Mouse (Mus musculus): ENCODE data around the gene March6. TPM values are rescaled to one million over a fixed set of nuclear protein-coding genes. Genes with fewer than 3 reads are reported as not detected.

March6 gene
- polyA plus RNA-seq, 1 experiment from 2014 or later: 12.9 TPM

GRCm38 (mm10) chr15:31502313-31502712 is 28.5 kb downstream of the March6 start:
- Histone ChIP-seq H3K4me1 (replicated peaks; ENCODE audit: control insufficient read depth, insufficient read depth) (no peaks in the 10 kb centered on the region), H3K4me3 (ENCODE audit: low read depth, low read length) (no peak overlapping the region), H3K9me3 (ENCODE audit: control insufficient read depth, low read length) (no peaks in the 10 kb centered on the region), H3K27me3 (ENCODE audit: control insufficient read depth, insufficient read depth, low read length) (no peaks in the 10 kb centered on the region), H3K9ac (ENCODE audit: low read length) (no peak overlapping the region), H3K4me2 (replicated peaks; ENCODE audit: low read depth) (no peak overlapping the region), H3K36me3 (ENCODE audit: control insufficient read depth, insufficient read depth, low read length) (peaks cover 8% of the 10 kb centered on the region; the same call in 1 of the 2 replicates), H3K27ac (replicated peaks) (no peak overlapping the region)
- DNase-seq (ENCODE audit: low spot score) (no peak), ATAC-seq (ENCODE audit: low FRiP score, low TSS enrichment) (no peak)
- 88% methylated on average over 1 of the region's 1 CpGs for WGBS
- no peak for TF ChIP-seq CTCF (IDR thresholded peaks at IDR 0.05; ENCODE audit: low read depth)
- no peak for TF ChIP-seq EP300 (optimal IDR thresholded peaks at IDR 0.05)

DNA sequence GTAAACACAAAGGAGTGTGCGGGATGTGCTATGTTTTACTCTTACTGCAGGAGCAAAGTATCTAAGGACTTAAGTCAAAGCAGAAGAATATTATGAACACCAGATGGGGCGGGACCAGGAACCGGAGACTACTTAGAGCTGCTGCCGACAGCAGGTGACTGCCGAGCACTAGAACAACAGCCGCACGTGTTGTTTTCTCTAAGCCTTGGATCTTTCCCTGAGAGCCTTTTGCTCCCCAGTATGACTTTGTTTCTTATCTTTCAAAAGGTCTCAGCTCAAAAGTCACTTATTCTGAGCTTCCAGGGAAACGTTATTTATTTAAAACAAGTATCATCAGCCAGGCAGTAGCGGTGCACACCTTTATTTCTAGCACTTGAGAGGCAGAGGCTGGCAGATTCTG is 36.0 kb downstream of the March6 start:
- H3K27ac ChIP-seq (replicated peaks): no peak overlapping the region
- H3K4me2 ChIP-seq (replicated peaks; ENCODE audit: low read depth): no peak overlapping the region
- no peak overlapping the region for H3K4me3 ChIP-seq (ENCODE audit: low read depth, low read length)
- no peaks in the 10 kb centered on the region for H3K4me1 ChIP-seq (replicated peaks; ENCODE audit: control insufficient read depth, insufficient read depth)
- DNase-seq (ENCODE audit: low spot score) (no peak), ATAC-seq (ENCODE audit: low FRiP score, low TSS enrichment) (no peak)
- TF ChIP-seq EP300 (optimal IDR thresholded peaks at IDR 0.05) (no peak), CTCF (IDR thresholded peaks at IDR 0.05; ENCODE audit: low read depth) (no peak)
- no peaks in the 10 kb centered on the region for H3K27me3 ChIP-seq (ENCODE audit: control insufficient read depth, insufficient read depth, low read length)
- H3K9me3 ChIP-seq (ENCODE audit: control insufficient read depth, low read length): no peaks in the 10 kb centered on the region
- 88% methylated on average over 9 of the region's 9 CpGs for WGBS
- H3K36me3 ChIP-seq (ENCODE audit: control insufficient read depth, insufficient read depth, low read length): peaks cover 14% of the 10 kb centered on the region
- H3K9ac ChIP-seq (ENCODE audit: low read length): no peak overlapping the region

GRCm38 (mm10) chr15:31494310-31494709 is 36.5 kb downstream of the March6 start:
- Histone ChIP-seq H3K9me3 (ENCODE audit: control insufficient read depth, low read length) (no peaks in the 10 kb centered on the region), H3K27me3 (ENCODE audit: control insufficient read depth, insufficient read depth, low read length) (no peaks in the 10 kb centered on the region), H3K4me3 (ENCODE audit: low read depth, low read length) (no peak overlapping the region), H3K4me1 (replicated peaks; ENCODE audit: control insufficient read depth, insufficient read depth) (no peaks in the 10 kb centered on the region), H3K36me3 (ENCODE audit: control insufficient read depth, insufficient read depth, low read length) (peaks cover 17% of the 10 kb centered on the region), H3K4me2 (replicated peaks; ENCODE audit: low read depth) (no peak overlapping the region), H3K27ac (replicated peaks) (no peak overlapping the region), H3K9ac (ENCODE audit: low read length) (no peak overlapping the region)
- 68% methylated on average over 3 of the region's 3 CpGs for WGBS
- DNase-seq (ENCODE audit: low spot score) (no peak), ATAC-seq (ENCODE audit: low FRiP score, low TSS enrichment) (no peak)
- TF ChIP-seq EP300 (optimal IDR thresholded peaks at IDR 0.05) (no peak), CTCF (IDR thresholded peaks at IDR 0.05; ENCODE audit: low read depth) (peak; percentile 15; the same call in 1 of the 2 replicates)

GRCm38 (mm10) chr15:31487407-31487806 is 43.4 kb downstream of the March6 start:
- 75% methylated on average over 2 of the region's 2 CpGs for WGBS
- H3K27ac ChIP-seq (replicated peaks): no peak overlapping the region
- DNase-seq (ENCODE audit: low spot score) (no peak), ATAC-seq (ENCODE audit: low FRiP score, low TSS enrichment) (no peak)
- H3K4me2 ChIP-seq (replicated peaks; ENCODE audit: low read depth): no peak overlapping the region
- H3K4me3 ChIP-seq (ENCODE audit: low read depth, low read length): no peak overlapping the region
- peaks cover 6% of the 10 kb centered on the region; the same call in 1 of the 2 replicates for H3K36me3 ChIP-seq (ENCODE audit: control insufficient read depth, insufficient read depth, low read length)
- H3K4me1 ChIP-seq (replicated peaks; ENCODE audit: control insufficient read depth, insufficient read depth): no peaks in the 10 kb centered on the region
- H3K9me3 ChIP-seq (ENCODE audit: control insufficient read depth, low read length): no peaks in the 10 kb centered on the region
- TF ChIP-seq CTCF (IDR thresholded peaks at IDR 0.05; ENCODE audit: low read depth) (no peak), EP300 (optimal IDR thresholded peaks at IDR 0.05) (no peak)
- no peaks in the 10 kb centered on the region for H3K27me3 ChIP-seq (ENCODE audit: control insufficient read depth, insufficient read depth, low read length)
- H3K9ac ChIP-seq (ENCODE audit: low read length): no peak overlapping the region

DNA sequence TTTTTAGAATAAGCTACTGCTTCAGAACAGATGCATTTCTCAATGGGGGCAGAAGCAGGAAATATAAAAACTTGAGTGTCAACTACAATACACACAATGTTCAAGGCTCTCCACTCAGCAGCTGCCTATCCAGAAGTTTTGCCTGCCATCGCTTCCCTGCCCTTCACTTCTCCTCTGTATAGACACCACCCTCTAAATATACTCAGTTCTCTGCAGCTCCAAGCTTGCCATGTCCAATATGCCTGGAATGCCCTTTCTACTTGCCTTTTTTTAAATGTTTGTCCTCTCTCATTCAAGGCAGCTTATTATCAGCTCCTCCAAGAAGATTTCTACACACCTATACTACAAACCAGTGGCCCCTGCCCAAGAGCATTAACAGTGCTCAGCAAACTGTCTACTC is 54.2 kb downstream of the March6 start:
- 92% methylated on average over 1 of the region's 1 CpGs for WGBS
- Histone ChIP-seq H3K27ac (replicated peaks) (no peak overlapping the region), H3K4me2 (replicated peaks; ENCODE audit: low read depth) (no peak overlapping the region), H3K4me1 (replicated peaks; ENCODE audit: control insufficient read depth, insufficient read depth) (no peaks in the 10 kb centered on the region), H3K4me3 (ENCODE audit: low read depth, low read length) (no peak overlapping the region), H3K9ac (ENCODE audit: low read length) (no peak overlapping the region), H3K9me3 (ENCODE audit: control insufficient read depth, low read length) (no peaks in the 10 kb centered on the region), H3K36me3 (ENCODE audit: control insufficient read depth, insufficient read depth, low read length) (peaks cover 17% of the 10 kb centered on the region), H3K27me3 (ENCODE audit: control insufficient read depth, insufficient read depth, low read length) (no peaks in the 10 kb centered on the region)
- DNase-seq (ENCODE audit: low spot score) (no peak), ATAC-seq (ENCODE audit: low FRiP score, low TSS enrichment) (no peak)
- no peak for TF ChIP-seq EP300 (optimal IDR thresholded peaks at IDR 0.05)
- TF ChIP-seq CTCF (IDR thresholded peaks at IDR 0.05; ENCODE audit: low read depth): no peak

GRCm38 (mm10) chr15:31472645-31473574 is 57.9 kb downstream of the March6 start:
- H3K9me3 ChIP-seq (ENCODE audit: control insufficient read depth, low read length): no peaks in the 10 kb centered on the region
- no peak for ATAC-seq (ENCODE audit: low FRiP score, low TSS enrichment)
- peaks cover 6% of the 10 kb centered on the region; the same call in 1 of the 2 replicates for H3K36me3 ChIP-seq (ENCODE audit: control insufficient read depth, insufficient read depth, low read length)
- WGBS: 40% methylated on average over 4 of the region's 4 CpGs
- TF ChIP-seq EP300 (optimal IDR thresholded peaks at IDR 0.05) (no peak), CTCF (IDR thresholded peaks at IDR 0.05; ENCODE audit: low read depth) (no peak)
- no peak overlapping the region for H3K4me2 ChIP-seq (replicated peaks; ENCODE audit: low read depth)
- H3K27me3 ChIP-seq (ENCODE audit: control insufficient read depth, insufficient read depth, low read length): no peaks in the 10 kb centered on the region
- H3K9ac ChIP-seq (ENCODE audit: low read length): no peak overlapping the region
- H3K27ac ChIP-seq (replicated peaks): no peak overlapping the region
- no peak for DNase-seq (ENCODE audit: low spot score)
- H3K4me3 ChIP-seq (ENCODE audit: low read depth, low read length): no peak overlapping the region
- H3K4me1 ChIP-seq (replicated peaks; ENCODE audit: control insufficient read depth, insufficient read depth): no peaks in the 10 kb centered on the region
